ENCODE assay signal across 12 mouse cellular contexts in the genomic region with DNA sequence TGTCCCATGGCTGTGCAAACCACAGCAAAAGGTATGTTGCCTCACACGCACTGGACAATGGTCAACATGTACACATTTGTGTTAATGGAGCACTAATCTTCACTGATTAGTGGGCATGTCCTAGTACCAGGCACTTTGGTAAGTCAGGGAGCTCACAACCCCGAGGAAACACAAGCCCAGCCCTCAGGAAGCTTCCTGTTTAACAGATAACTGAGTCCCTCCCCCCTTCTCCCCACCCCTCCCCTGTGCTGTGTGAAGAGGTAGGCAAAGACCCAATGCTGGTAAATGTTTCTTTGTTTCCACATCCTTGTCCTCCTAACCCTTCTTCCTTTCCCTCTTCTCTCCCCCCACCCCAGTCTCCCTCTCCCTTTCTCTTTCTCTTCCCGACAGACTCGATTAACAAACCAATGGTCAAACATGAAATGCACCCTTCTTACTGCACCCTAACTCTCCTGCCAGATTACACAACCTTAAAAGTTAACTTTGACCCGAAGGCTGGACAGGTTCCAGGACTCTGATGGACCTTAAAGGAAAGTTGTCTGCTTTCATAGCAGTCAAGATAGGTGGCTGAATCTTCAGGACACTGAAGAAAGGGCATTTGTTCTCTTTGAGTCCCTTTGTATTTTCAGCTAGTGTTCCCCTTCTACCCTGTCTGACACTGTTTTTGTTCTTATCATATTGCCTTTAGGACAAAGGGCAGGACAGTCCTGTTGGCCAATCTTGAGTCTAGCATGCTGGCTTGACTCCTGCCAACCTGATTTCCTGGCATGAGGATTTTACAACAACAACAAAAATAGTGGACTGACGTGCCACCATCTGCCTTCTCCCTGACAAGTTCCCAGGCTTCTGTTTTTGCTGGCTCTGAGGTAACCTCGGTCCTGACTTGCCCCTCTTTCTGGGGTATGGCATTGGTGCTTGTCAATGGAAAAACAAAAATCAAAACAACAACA. TPM values are rescaled to one million over a fixed set of nuclear protein-coding genes. Genes with fewer than 3 reads are reported as not detected.
A peak's percentile ranks its signal among the peaks of the same experiment; 100 is the strongest.
DNase-seq lines count a peak whose midpoint lies in the region; ATAC-seq and TF ChIP-seq lines count a peak whose summit lies in the region.
"Had no signal": no experiment of that assay in that cellular context is flagged by ENCODE, and none has a peak within 500 bp of the region (broad histone marks: within the 10 kb centered on the region; RNA-seq: fewer than 3 reads in every experiment).

No protein-coding gene starts in this region.

- peaks cover 3% of the 10 kb centered on the region; the same call in 1 of the 2 replicates for H3K4me1 ChIP-seq in intestine, embryonic 15.5 days (replicated peaks)
- H3K4me1 ChIP-seq in intestine, postnatal 0 days (replicated peaks; ENCODE audit: control insufficient read depth, insufficient read depth, low read length): no peaks in the 10 kb centered on the region
- 0 out of 2 replicates have a peak, but pooled peaks cover 6% of the 10 kb centered on the region for H3K4me1 ChIP-seq in liver, embryonic 11.5 days (replicated peaks; ENCODE audit: control insufficient read depth, insufficient read depth, low read length)
- no peaks in the 10 kb centered on the region for H3K4me1 ChIP-seq in midbrain, embryonic 15.5 days
- H3K4me1 ChIP-seq: embryonic facial prominence, embryonic 12.5 days had no signal

- H3K36me3 ChIP-seq in intestine, embryonic 15.5 days: no peaks in the 10 kb centered on the region
- H3K36me3 ChIP-seq in intestine, postnatal 0 days (ENCODE audit: control insufficient read depth, insufficient read depth): no peaks in the 10 kb centered on the region
- H3K36me3 ChIP-seq in liver, embryonic 11.5 days (ENCODE audit: control insufficient read depth, insufficient read depth, low read length): peaks cover 2% of the 10 kb centered on the region; the same call in 1 of the 2 replicates
- H3K36me3 ChIP-seq in midbrain, embryonic 15.5 days (replicated peaks): no peaks in the 10 kb centered on the region
- H3K36me3 ChIP-seq: embryonic facial prominence, embryonic 12.5 days; limb, embryonic 13.5 days had no signal

- no peak overlapping the region for H3K27ac ChIP-seq in intestine, embryonic 15.5 days
- H3K27ac ChIP-seq in intestine, postnatal 0 days (ENCODE audit: low read depth, low read length): no peak overlapping the region
- H3K27ac ChIP-seq in liver, embryonic 11.5 days (ENCODE audit: low read depth, low read length): no peak overlapping the region
- H3K27ac ChIP-seq in midbrain, embryonic 15.5 days: no peak overlapping the region
- H3K27ac ChIP-seq: embryonic facial prominence, embryonic 12.5 days; limb, embryonic 13.5 days had no signal

- H3K9ac ChIP-seq in intestine, embryonic 15.5 days: no peak overlapping the region
- H3K9ac ChIP-seq in intestine, postnatal 0 days (ENCODE audit: low read depth, low read length): no peak overlapping the region
- H3K9ac ChIP-seq in liver, embryonic 11.5 days (ENCODE audit: low read depth, low read length): no peak overlapping the region
- H3K9ac ChIP-seq in midbrain, embryonic 15.5 days: no peak overlapping the region
- H3K9ac ChIP-seq: embryonic facial prominence, embryonic 12.5 days; limb, embryonic 13.5 days had no signal

- whole genome bisulfite sequencing in intestine, embryonic 15.5 days: 56% methylated on average over 7 of the region's 7 CpGs
- 36% methylated on average over 7 of the region's 7 CpGs for WGBS in intestine, postnatal 0 days
- WGBS in liver, embryonic 11.5 days: 36% methylated on average over 7 of the region's 7 CpGs
- WGBS in midbrain, embryonic 15.5 days: 75% methylated on average over 7 of the region's 7 CpGs

- DNase-seq in adipocyte (ENCODE audit: low spot score): peak; percentile 99
- no peak for DNase-seq in liver, embryonic 11.5 days (ENCODE audit: low spot score)
- DNase-seq in right cerebral cortex, postnatal 36 days (ENCODE audit: low spot score in 2 of 2): no peak
- no peak for DNase-seq in natural killer cell, adult 2 months (ENCODE audit: low spot score in 2 of 2)
- DNase-seq: gastrocnemius, postnatal 10 days; retina, postnatal 1 day had no signal

- no peaks in the 10 kb centered on the region for H3K9me3 ChIP-seq in intestine, embryonic 15.5 days
- H3K9me3 ChIP-seq in intestine, postnatal 0 days (ENCODE audit: control insufficient read depth): no peaks in the 10 kb centered on the region
- H3K9me3 ChIP-seq in liver, embryonic 11.5 days (ENCODE audit: control insufficient read depth, low read length): no peaks in the 10 kb centered on the region
- H3K9me3 ChIP-seq in midbrain, embryonic 15.5 days: no peaks in the 10 kb centered on the region
- H3K9me3 ChIP-seq: embryonic facial prominence, embryonic 12.5 days; limb, embryonic 13.5 days had no signal

- TF ChIP-seq CTCF in intestine, postnatal 0 days (IDR thresholded peaks at IDR 0.05; ENCODE audit: low read depth): no peak

- H3K4me3 ChIP-seq in intestine, embryonic 15.5 days (replicated peaks): no peak overlapping the region
- H3K4me3 ChIP-seq in intestine, postnatal 0 days (ENCODE audit: low read depth, low read length): no peak overlapping the region
- H3K4me3 ChIP-seq in liver, embryonic 11.5 days (ENCODE audit: low read depth, low read length): no peak overlapping the region
- no peak overlapping the region for H3K4me3 ChIP-seq in midbrain, embryonic 15.5 days
- H3K4me3 ChIP-seq: embryonic facial prominence, embryonic 12.5 days; limb, embryonic 13.5 days had no signal

- H3K4me2 ChIP-seq in intestine, embryonic 15.5 days (replicated peaks): no peak overlapping the region
- H3K4me2 ChIP-seq in intestine, postnatal 0 days (replicated peaks; ENCODE audit: low read depth): no peak overlapping the region; the same call in 1 of the 2 replicates
- H3K4me2 ChIP-seq in liver, embryonic 11.5 days: no peak overlapping the region
- H3K4me2 ChIP-seq in midbrain, embryonic 15.5 days: no peak overlapping the region
- H3K4me2 ChIP-seq: embryonic facial prominence, embryonic 12.5 days; limb, embryonic 13.5 days had no signal

- H3K27me3 ChIP-seq in intestine, embryonic 15.5 days (replicated peaks): no peaks in the 10 kb centered on the region
- H3K27me3 ChIP-seq in intestine, postnatal 0 days (replicated peaks; ENCODE audit: control insufficient read depth, insufficient read depth, low read length): no peaks in the 10 kb centered on the region
- H3K27me3 ChIP-seq in liver, embryonic 11.5 days (replicated peaks; ENCODE audit: control insufficient read depth, insufficient read depth, low read length): no peaks in the 10 kb centered on the region
- H3K27me3 ChIP-seq in midbrain, embryonic 15.5 days (replicated peaks): no peaks in the 10 kb centered on the region
- H3K27me3 ChIP-seq: embryonic facial prominence, embryonic 12.5 days; limb, embryonic 13.5 days had no signal

- peak; percentile 51; the same call in 1 of the 2 replicates for ATAC-seq in intestine, embryonic 15.5 days
- ATAC-seq in intestine, postnatal 0 days: no peak
- peak; percentile 7; the same call in 1 of the 2 replicates for ATAC-seq in granulocyte monocyte progenitor cell, adult 5-6 weeks (replicated peaks; ENCODE audit: poor library complexity, severe bottlenecking)
- ATAC-seq in liver, embryonic 11.5 days (replicated peaks; ENCODE audit: low FRiP score): peak; percentile 56; the same call in 1 of the 2 replicates
- no peak for ATAC-seq in midbrain, embryonic 15.5 days (replicated peaks)

RNA-seq across cellular contexts. Expression of gene Tapt1, which starts 13.0 kb away (rescaled TPM):
- polyA plus RNA-seq in intestine, embryonic 15.5 days (2015; fragmentation: Nextera tagmentation; extraction: Ambion mirVana): 23.8 and 26.3 TPM in 2 replicates
- polyA plus RNA-seq in intestine, postnatal 0 days (2015; fragmentation: Nextera tagmentation; extraction: Ambion mirVana): 14.1 TPM in 2 replicates
- total RNA-seq in granulocyte monocyte progenitor cell, adult 5-6 weeks (2014; fragmentation: Nextera tagmentation): 25.5 and 46.5 TPM in 2 replicates
- 45.6 and 64.7 TPM in 2 replicates for total RNA-seq in granulocyte monocyte progenitor cell, adult 5-6 weeks (2017)
- 49.7 and 51.0 TPM in 2 replicates for polyA plus RNA-seq in liver, embryonic 11.5 days (2014; fragmentation: Nextera tagmentation; extraction: Ambion mirVana)
- 32.3 and 33.2 TPM in 2 replicates for polyA plus RNA-seq in midbrain, embryonic 15.5 days (2015; fragmentation: Nextera tagmentation; extraction: Ambion mirVana)

Comparison
In these comparisons a context has a peak if more than half of its experiments do, and no peak if none do; other contexts are left out.
1. ATAC-seq: peak in intestine, embryonic 15.5 days (single experiment), granulocyte monocyte progenitor cell, adult 5-6 weeks (single experiment) and liver, embryonic 11.5 days (single experiment); none in intestine, postnatal 0 days (single experiment) and midbrain, embryonic 15.5 days (single experiment).